Mouse (Mus musculus) stomach, embryonic 14.5 days (tissue): Measurements from ENCODE around the gene Mroh8. TPM values are rescaled to one million over a fixed set of nuclear protein-coding genes. Genes with fewer than 3 reads are reported as not detected.

ENCODE experiments used
- ATAC-seq: fragments of 200-750 bp; cut with Nextera tagmentation; 2 replicates; pipeline ENCODE4 v1.8.0; 2017; ENCODE audit warnings: low read depth, moderate TSS enrichment; ENCODE audit not compliant: insufficient number of reproducible peaks, insufficient read depth, low FRiP score
- H3K27ac ChIP-seq: fragments of 300-500 bp; sonication (generic); 2 replicates; pipeline ENCODE4 v1.5.1; 2014; ENCODE audit warnings: mild to moderate bottlenecking, low read length, moderate library complexity, mixed read lengths
- H3K27me3 ChIP-seq: fragments of 300-500 bp; sonication (generic); 2 replicates; pipeline ENCODE4 v1.6.1; 2014; ENCODE audit warnings: low read length, control low read depth, mixed read lengths; ENCODE audit not compliant: control insufficient read depth, insufficient read depth
- H3K36me3 ChIP-seq: fragments of 300-500 bp; sonication (generic); 2 replicates; pipeline ENCODE4 v1.6.1; 2014; ENCODE audit warnings: mild to moderate bottlenecking, control low read depth, low read length, moderate library complexity, mixed read lengths; ENCODE audit not compliant: control insufficient read depth, insufficient read depth
- H3K4me1 ChIP-seq: fragments of 300-500 bp; sonication (generic); 2 replicates; pipeline ENCODE4 v1.6.1; 2014; ENCODE audit warnings: low read length, control low read depth, mixed read lengths; ENCODE audit not compliant: control insufficient read depth, insufficient read depth
- H3K4me2 ChIP-seq: fragments of 300-500 bp; sonication (generic); replicated peaks from 2 replicates; pipeline ENCODE4 v1.6.1; 2014; ENCODE audit warnings: low read depth, low read length, control low read depth
- H3K4me3 ChIP-seq: fragments of 300-500 bp; sonication (generic); 2 replicates; pipeline ENCODE4 v1.5.1; 2014; ENCODE audit warnings: low read depth, low read length, control low read depth
- H3K9ac ChIP-seq: fragments of 300-500 bp; sonication (generic); replicated peaks from 2 replicates; pipeline ENCODE4 v1.6.1; 2014; ENCODE audit warnings: low read depth, mild to moderate bottlenecking, control low read depth, low read length, moderate library complexity, mixed read lengths
- H3K9me3 ChIP-seq: fragments of 300-500 bp; sonication (generic); 2 replicates; pipeline ENCODE4 v1.6.1; 2016; ENCODE audit warnings: low read depth, low read length, control low read depth; ENCODE audit not compliant: control insufficient read depth
- WGBS: fragments of 180-500 bp; shearing (Covaris S2); extraction: QIAGEN DNeasy Blood & Tissue Kit; methylation state at CpG from one replicate; pipeline ENCODE4 v1.1.7; 2014; 5-methylcytosine and 5-hydroxymethylcytosine counted together
- polyA plus RNA-seq: library from polyadenylated mRNA; unstranded; fragments of >200 nt; fragmentation: Nextera tagmentation; extraction: Ambion mirVana; gene quantifications from 2 replicates; pipeline ENCODE4 v1.2.1, GENCODE M21; 2014

The Mroh8 gene
- polyA plus RNA-seq, 1 experiment from 2014 or later: 0.85 TPM

DNA sequence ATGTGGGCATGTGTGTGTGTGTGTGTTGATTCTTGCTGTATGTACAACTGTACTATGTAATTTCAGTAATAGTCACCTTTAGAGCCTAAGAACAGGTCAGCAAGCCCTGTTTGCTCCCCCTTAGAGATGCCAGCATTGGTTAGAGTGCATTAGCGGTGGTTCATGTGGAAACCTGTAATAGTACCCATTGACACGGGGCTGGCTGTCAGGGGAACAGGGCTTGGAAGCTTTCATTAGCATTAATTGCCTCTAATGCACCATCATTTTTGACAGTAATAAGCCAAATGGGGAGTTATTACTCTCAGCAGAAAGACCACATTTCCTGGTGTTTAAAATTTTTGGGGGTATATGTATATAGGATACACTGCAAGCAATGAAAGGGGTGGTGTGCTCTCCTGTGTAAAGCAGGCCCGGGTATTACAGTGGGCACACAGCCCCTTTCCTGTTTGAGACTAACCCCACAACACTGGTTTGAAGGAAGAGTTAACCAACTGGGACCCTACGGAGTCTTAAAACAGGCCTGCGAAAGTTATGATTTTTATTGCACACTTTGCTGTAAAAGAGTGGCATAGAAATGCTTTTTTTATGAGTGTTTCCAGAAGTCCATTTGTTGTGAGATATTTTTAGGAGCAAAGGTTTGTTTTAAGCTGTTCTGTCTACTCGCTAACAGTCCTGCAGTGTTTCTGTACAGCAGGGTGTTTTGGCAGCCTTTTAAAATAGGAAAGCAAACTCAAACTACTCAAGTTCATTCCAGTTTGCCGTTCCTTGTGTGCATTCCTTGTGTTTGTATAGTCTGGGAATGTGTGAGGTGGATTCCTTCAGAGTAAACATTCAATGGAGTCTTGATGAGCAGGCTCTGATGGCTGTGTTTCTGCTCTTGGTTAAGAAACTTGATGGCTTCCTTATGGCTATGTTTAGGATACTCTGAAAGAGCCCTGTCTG is 27.0 kb upstream of the Mroh8 start:
- H3K36me3 ChIP-seq: peaks cover 60% of the 10 kb centered on the region

DNA sequence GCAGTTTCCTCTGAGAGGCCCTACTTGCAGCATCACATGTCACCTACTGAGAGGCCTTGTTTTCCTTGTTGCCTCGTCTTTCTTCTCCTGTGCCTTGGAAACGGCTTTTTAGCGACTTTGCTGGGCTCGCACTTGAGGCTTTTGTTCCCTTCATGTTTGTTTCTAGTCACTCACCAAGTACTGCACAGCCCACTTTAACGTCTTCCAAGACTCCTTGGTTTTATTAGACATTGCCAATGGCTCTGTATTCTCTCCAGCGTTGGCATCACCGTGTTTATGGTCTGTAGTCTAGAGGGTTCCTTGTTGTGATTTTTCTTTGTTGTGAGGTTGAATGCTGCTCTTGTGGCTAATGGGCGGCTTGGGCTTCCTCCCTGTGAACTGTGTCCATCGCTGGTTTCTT is 23.7 kb upstream of the Mroh8 start:
- Histone ChIP-seq H3K4me3 (no peak overlapping the region), H3K4me1 (peaks cover 5% of the 10 kb centered on the region), H3K4me2 (no peak overlapping the region), H3K27ac (no peak overlapping the region), H3K27me3 (no peaks in the 10 kb centered on the region), H3K36me3 (peaks cover 59% of the 10 kb centered on the region), H3K9me3 (no peaks in the 10 kb centered on the region), H3K9ac (no peak overlapping the region)
- 79% methylated on average over 9 of the region's 9 CpGs for WGBS
- ATAC-seq: no peak

More for the DNA sequence above, 27.0 kb upstream of the Mroh8 start:
- ATAC-seq: no peak; the same call in 1 of the 2 replicates
- H3K27ac ChIP-seq: peak overlapping the region; percentile 77
- H3K4me1 ChIP-seq: peaks cover 5% of the 10 kb centered on the region
- no peak overlapping the region for H3K4me3 ChIP-seq
- no peaks in the 10 kb centered on the region for H3K9me3 ChIP-seq
- no peak overlapping the region for H3K4me2 ChIP-seq
- no peaks in the 10 kb centered on the region for H3K27me3 ChIP-seq
- H3K9ac ChIP-seq: no peak overlapping the region
- WGBS: 52% methylated on average over 7 of the region's 7 CpGs

DNA sequence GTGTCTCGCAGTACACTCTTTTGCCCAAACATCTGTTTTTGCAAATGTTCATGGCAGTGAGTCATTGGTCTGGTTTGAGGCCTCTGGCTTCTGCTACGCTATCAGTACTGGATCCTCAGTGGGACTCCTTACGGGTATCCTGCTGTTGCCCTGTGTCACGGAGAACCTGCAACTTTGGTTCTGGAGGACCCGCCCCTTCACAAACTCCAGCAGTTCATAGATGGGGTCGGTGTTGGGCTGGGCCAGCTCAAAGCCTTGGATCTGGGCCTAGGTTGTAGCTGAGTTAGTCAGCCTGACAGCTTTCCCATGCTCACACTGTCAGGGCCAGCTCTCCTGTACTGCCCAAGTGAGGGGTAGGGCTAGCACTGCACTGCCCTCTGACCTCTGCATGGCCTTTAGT is 20.7 kb upstream of the Mroh8 start:
- H3K4me3 ChIP-seq: no peak overlapping the region
- H3K4me1 ChIP-seq: no peaks in the 10 kb centered on the region
- H3K9me3 ChIP-seq: no peaks in the 10 kb centered on the region
- ATAC-seq: no peak
- no peaks in the 10 kb centered on the region for H3K27me3 ChIP-seq
- H3K9ac ChIP-seq: no peak overlapping the region
- H3K27ac ChIP-seq: no peak overlapping the region
- WGBS: 96% methylated on average over 6 of the region's 6 CpGs
- peaks cover 74% of the 10 kb centered on the region for H3K36me3 ChIP-seq
- no peak overlapping the region for H3K4me2 ChIP-seq

DNA sequence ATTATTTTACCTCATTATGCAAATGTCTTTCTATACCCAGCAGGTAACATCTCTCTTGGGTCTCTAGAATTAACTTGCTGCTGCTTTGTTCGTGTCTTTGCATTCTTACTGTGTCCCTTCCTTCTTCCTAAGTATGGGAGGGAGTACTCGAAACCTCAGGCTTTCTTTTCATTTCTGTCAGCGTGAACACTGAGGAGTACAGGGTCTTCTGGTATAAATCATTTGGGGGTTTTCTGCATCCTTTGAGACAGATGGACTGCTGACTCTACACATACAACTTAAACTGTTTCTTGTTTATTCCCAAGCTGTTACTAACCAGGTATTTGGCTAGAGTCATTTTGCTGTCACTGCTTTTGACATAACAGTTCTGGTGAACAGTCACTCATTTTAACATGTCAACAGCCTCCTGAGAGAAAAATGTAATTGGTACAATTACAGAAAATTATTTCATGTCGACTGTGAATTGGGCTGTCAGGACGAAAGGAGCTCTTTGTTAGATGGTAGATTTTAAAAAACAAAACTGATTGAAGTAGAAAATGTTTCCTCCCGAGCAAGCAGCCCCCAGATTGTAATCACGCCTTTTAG is 16.8 kb upstream of the Mroh8 start:
- Histone ChIP-seq H3K4me2 (no peak overlapping the region), H3K36me3 (peaks cover 76% of the 10 kb centered on the region), H3K4me1 (no peaks in the 10 kb centered on the region), H3K4me3 (no peak overlapping the region), H3K9me3 (no peaks in the 10 kb centered on the region), H3K27ac (no peak overlapping the region), H3K27me3 (no peaks in the 10 kb centered on the region), H3K9ac (no peak overlapping the region)
- WGBS: 78% methylated on average over 7 of the region's 7 CpGs
- no peak for ATAC-seq

DNA sequence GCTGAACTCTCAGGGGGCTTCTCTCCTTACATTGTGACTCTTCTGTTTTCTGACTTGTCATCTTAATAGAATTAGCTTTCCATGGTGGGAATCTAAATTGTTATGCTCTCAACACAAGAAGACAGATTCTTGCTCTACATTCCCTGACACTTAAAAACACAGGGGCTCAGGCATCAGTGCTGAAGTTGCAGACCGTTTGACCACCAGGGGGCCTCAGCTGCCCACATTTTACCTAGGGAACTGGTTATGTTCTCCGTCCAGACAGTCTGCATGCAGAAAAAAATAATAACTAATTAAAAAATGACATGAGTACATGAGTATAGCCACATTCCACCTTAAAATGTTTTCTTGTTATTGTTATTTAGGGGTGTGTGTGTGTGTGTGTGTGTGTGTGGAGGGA is 12.7 kb upstream of the Mroh8 start:
- Histone ChIP-seq H3K27me3 (no peaks in the 10 kb centered on the region), H3K4me3 (no peak overlapping the region), H3K4me2 (no peak overlapping the region), H3K9ac (no peak overlapping the region), H3K9me3 (no peaks in the 10 kb centered on the region), H3K36me3 (peaks cover 74% of the 10 kb centered on the region), H3K4me1 (0 out of 2 replicates have a peak, but pooled peaks cover 4% of the 10 kb centered on the region), H3K27ac (no peak overlapping the region)
- no peak for ATAC-seq
- 19% methylated on average over 2 of the region's 2 CpGs for WGBS

DNA sequence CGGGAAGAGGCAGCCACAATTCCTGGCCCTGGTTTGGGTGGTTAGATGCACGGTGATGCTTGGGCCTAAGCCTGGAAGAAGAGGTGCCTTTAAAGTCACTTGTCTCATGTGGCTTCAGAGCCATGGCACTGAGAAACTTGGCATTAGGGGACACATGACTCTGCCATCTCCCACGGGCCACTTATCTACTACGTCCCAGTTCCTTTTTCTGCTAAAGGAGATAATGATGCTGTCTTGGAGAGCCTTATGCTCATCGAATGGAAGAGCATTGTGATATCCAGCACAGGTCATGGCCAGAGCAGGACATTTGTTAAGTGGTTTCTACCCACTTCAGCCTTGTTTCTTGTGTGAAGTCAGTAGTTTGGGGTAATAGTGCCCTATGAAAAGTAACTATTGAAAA is 9.6 kb upstream of the Mroh8 start:
- 90% methylated on average over 5 of the region's 5 CpGs for WGBS
- no peak overlapping the region for H3K4me3 ChIP-seq
- H3K4me2 ChIP-seq: no peak overlapping the region
- no peak overlapping the region for H3K9ac ChIP-seq
- H3K4me1 ChIP-seq: 0 out of 2 replicates have a peak, but pooled peaks cover 4% of the 10 kb centered on the region
- no peaks in the 10 kb centered on the region for H3K9me3 ChIP-seq
- H3K27me3 ChIP-seq: no peaks in the 10 kb centered on the region
- H3K27ac ChIP-seq: no peak overlapping the region
- H3K36me3 ChIP-seq: peaks cover 74% of the 10 kb centered on the region
- ATAC-seq: no peak

DNA sequence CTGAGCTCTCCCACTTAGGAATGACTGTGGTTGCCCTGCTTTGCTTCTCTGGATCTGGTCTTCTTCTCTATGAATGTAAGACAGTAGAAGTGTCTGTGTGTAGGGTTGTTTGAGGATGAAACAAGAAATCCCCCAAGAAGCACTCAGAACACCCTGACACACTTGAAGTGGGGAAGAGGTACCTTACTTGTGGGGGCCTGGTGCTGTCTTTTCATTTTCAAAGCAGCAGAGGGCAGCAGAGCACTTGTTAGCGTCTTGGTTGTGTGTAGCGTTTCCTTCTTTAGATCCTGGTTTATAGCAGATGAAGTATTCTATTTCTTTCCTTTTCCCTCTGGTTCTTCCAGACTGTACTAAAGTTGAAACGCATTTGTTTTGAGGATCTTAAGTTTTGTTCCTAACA is 8.2 kb upstream of the Mroh8 start:
- Histone ChIP-seq H3K9ac (no peak overlapping the region), H3K27ac (no peak overlapping the region), H3K4me2 (no peak overlapping the region), H3K9me3 (no peaks in the 10 kb centered on the region), H3K4me1 (0 out of 2 replicates have a peak, but pooled peaks cover 4% of the 10 kb centered on the region), H3K4me3 (no peak overlapping the region), H3K27me3 (no peaks in the 10 kb centered on the region), H3K36me3 (peaks cover 69% of the 10 kb centered on the region)
- ATAC-seq: no peak
- 24% methylated on average over 3 of the region's 3 CpGs for WGBS

DNA sequence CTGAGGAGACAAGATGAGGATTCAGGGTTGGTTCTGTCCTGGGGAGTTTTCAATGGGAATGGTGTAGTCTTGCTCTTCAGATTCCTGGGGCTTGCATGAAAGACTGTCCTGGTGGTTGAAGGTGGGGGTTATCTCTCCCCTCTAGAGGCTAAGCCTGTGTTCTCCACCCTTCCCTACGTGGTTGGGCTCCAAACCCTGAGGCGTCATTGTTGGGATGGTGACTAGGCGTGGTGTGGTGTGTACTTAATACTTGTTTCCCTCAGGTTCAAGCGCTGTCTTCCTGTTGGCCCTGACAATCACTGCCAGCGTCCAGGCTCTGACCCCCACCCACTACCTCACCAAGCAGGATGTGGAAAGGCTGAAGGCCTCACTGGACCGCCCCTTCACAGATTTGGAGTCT is 4.0 kb upstream of the Mroh8 start:
- WGBS: 78% methylated on average over 6 of the region's 6 CpGs
- ATAC-seq: no peak
- Histone ChIP-seq H3K4me3 (no peak overlapping the region), H3K27me3 (no peaks in the 10 kb centered on the region), H3K36me3 (peaks cover 33% of the 10 kb centered on the region), H3K4me1 (peaks cover 15% of the 10 kb centered on the region), H3K4me2 (no peak overlapping the region), H3K9me3 (no peaks in the 10 kb centered on the region), H3K27ac (no peak overlapping the region), H3K9ac (no peak overlapping the region)
